Mouse (Mus musculus): ENCODE data around the gene Nedd8. TPM values are rescaled to one million over a fixed set of nuclear protein-coding genes. Genes with fewer than 3 reads are reported as not detected.

Gene Nedd8
- polyA plus RNA-seq, 1 experiment, result 245 TPM

GRCm38 (mm10) chr14:55697226-55697625, 25.3 kb upstream of the Nedd8 start:
- no peaks in the 10 kb centered on the region for H3K4me1 ChIP-seq (ENCODE audit: control insufficient read depth, insufficient read depth, insufficient read length, low read length)
- peak overlapping the region; percentile 45 for H3K4me3 ChIP-seq (ENCODE audit: insufficient read depth, low read depth, low read length)
- H3K27ac ChIP-seq (replicated peaks; ENCODE audit: low read depth, low read length), result peak overlapping the region; percentile 60; the same call in 1 of the 2 replicates

GRCm38 (mm10) chr14:55689433-55689832, 17.5 kb upstream of the Nedd8 start:
- Histone ChIP-seq H3K27ac (replicated peaks; ENCODE audit: low read depth, low read length) (no peak overlapping the region), H3K4me1 (ENCODE audit: control insufficient read depth, insufficient read depth, insufficient read length, low read length) (no peaks in the 10 kb centered on the region), H3K4me3 (ENCODE audit: insufficient read depth, low read depth, low read length) (no peak overlapping the region)

DNA sequence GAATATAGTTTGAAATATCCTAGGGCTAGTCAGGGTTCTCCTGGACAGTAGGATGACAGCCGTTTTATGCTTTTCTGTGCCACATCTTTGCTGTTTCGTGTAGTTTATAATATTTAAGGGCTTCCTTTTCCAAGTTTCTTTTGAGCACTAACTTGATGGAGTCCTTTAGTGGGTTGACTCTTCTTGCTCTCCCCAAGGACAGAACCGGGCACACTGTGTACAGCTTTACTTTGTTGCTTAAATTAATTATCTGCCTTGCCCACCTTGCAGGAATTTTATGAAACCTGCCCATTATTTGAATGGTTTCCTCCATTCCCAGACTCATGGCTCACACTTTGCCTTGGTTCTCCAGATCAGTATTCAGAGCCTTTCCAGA, 10.2 kb upstream of the Nedd8 start:
- Histone ChIP-seq H3K4me1 (ENCODE audit: control insufficient read depth, insufficient read depth, insufficient read length, low read length) (no peaks in the 10 kb centered on the region), H3K4me3 (ENCODE audit: insufficient read depth, low read depth, low read length) (peak overlapping the region; percentile 81), H3K27ac (replicated peaks; ENCODE audit: low read depth, low read length) (peak overlapping the region; percentile 6)

GRCm38 (mm10) chr14:55681160-55682117, 9.5 kb upstream of the Nedd8 start, which contains the start of gene Tinf2:
Tinf2 (minus strand) TSS chr14:55681820.
- Histone ChIP-seq H3K4me1 (ENCODE audit: control insufficient read depth, insufficient read depth, insufficient read length, low read length) (no peaks in the 10 kb centered on the region), H3K4me3 (ENCODE audit: insufficient read depth, low read depth, low read length) (peak within 1 kb of the TSS; percentile 81), H3K27ac (replicated peaks; ENCODE audit: low read depth, low read length) (peak within 1 kb of the TSS; percentile 76)

- Histone ChIP-seq H3K27ac (replicated peaks; ENCODE audit: low read depth, low read length) (no peak overlapping the region), H3K4me1 (ENCODE audit: control insufficient read depth, insufficient read depth, insufficient read length, low read length) (0 out of 2 replicates have a peak, but pooled peaks cover 2% of the 10 kb centered on the region), H3K4me3 (ENCODE audit: insufficient read depth, low read depth, low read length) (no peak overlapping the region)
These were observed 5.7 kb upstream of the Nedd8 start for GRCm38 (mm10) chr14:55677615-55678014.

DNA sequence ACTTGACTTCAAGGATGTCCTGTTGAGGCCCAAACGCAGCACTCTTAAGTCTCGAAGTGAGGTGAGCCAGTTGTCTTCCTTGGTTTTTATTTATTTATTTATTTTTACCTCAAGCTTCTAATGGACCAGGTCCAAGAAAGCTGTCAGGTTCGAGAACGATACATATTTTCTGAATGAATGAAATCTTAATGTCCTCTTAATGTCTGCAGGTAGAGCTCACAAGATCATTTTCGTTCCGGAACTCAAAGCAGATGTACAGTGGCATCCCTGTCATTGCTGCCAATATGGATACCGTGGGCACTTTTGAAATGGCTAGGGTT, 777 bp upstream of the Nedd8 start:
- H3K4me1 ChIP-seq (ENCODE audit: control insufficient read depth, insufficient read depth, insufficient read length, low read length), result peaks cover 4% of the 10 kb centered on the region; the same call in 1 of the 2 replicates
- 0 out of 2 replicates have a peak overlapping the region, but pooled peaks have one; percentile 44 for H3K27ac ChIP-seq (replicated peaks; ENCODE audit: low read depth, low read length)
- H3K4me3 ChIP-seq (ENCODE audit: insufficient read depth, low read depth, low read length), result peak overlapping the region; percentile 69

DNA sequence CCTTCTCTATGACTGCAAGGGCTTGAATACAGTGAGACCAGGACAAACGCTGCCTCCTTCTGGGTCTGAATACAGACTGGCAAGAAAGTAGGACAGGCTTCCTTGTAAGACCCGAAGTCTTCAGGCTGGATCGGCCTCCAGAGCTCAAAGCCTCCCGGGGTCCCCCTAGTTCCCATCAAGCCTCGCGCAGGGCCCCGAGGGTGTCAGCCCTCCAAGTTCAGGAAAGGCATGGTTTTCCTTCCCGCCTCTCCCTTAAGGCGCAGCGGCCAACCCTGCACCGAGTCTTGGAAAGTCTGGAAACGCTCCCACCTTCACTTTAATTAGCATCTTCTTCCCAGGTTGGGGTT, 465 bp downstream of the Nedd8 start:
- peak overlapping the region; percentile 99; the same call in 1 of the 2 replicates for H3K27ac ChIP-seq (replicated peaks; ENCODE audit: low read depth, low read length)
- H3K4me1 ChIP-seq (ENCODE audit: control insufficient read depth, insufficient read depth, insufficient read length, low read length), result peaks cover 4% of the 10 kb centered on the region; the same call in 1 of the 2 replicates

DNA sequence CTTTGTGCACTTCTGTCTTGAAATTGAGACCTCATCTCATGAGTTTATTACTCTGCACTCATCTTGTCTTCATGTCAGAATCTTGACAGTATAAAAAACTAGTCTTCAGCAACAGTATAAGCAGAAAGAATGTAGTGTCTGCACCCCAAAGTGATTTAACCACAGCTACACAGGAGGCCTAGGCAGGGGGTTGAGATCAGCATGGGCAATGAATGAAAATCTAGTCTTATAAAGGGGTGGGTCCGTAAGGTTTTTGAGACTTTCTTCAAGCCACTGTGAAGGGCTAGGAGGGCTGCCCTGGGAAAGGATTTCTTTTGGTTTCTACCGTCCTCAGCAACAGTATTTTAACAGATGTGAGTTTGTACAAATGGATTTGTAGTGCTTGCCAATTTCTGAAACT, 11.3 kb downstream of the Nedd8 start:
- no peak overlapping the region for H3K27ac ChIP-seq (replicated peaks; ENCODE audit: low read depth, low read length)
- 0 out of 2 replicates have a peak overlapping the region, but pooled peaks have one; percentile 94 for H3K4me3 ChIP-seq (ENCODE audit: insufficient read depth, low read depth, low read length)
- H3K4me1 ChIP-seq (ENCODE audit: control insufficient read depth, insufficient read depth, insufficient read length, low read length), result peaks cover 3% of the 10 kb centered on the region; the same call in 1 of the 2 replicates

More for the DNA sequence above, 465 bp downstream of the Nedd8 start:
- peak overlapping the region; percentile 92 for H3K4me3 ChIP-seq (ENCODE audit: insufficient read depth, low read depth, low read length)

GRCm38 (mm10) chr14:55659960-55660573, 11.9 kb downstream of the Nedd8 start, which contains the start of gene Mdp1:
Mdp1 (minus strand) TSS chr14:55660508.
- Histone ChIP-seq H3K27ac (replicated peaks; ENCODE audit: low read depth, low read length) (peak within 1 kb of the TSS; percentile 37), H3K4me1 (ENCODE audit: control insufficient read depth, insufficient read depth, insufficient read length, low read length) (peaks cover 3% of the 10 kb centered on the region; the same call in 1 of the 2 replicates), H3K4me3 (ENCODE audit: insufficient read depth, low read depth, low read length) (peak within 1 kb of the TSS; percentile 94)

GRCm38 (mm10) chr14:55658011-55658410, 13.9 kb downstream of the Nedd8 start:
- Histone ChIP-seq H3K4me1 (ENCODE audit: control insufficient read depth, insufficient read depth, insufficient read length, low read length) (peaks cover 3% of the 10 kb centered on the region; the same call in 1 of the 2 replicates), H3K27ac (replicated peaks; ENCODE audit: low read depth, low read length) (no peak overlapping the region), H3K4me3 (ENCODE audit: insufficient read depth, low read depth, low read length) (no peak overlapping the region)

GRCm38 (mm10) chr14:55656935-55657334, 15.0 kb downstream of the Nedd8 start:
- H3K4me1 ChIP-seq (ENCODE audit: control insufficient read depth, insufficient read depth, insufficient read length, low read length), result peaks cover 3% of the 10 kb centered on the region; the same call in 1 of the 2 replicates
- H3K4me3 ChIP-seq (ENCODE audit: insufficient read depth, low read depth, low read length), result no peak overlapping the region
- H3K27ac ChIP-seq (replicated peaks; ENCODE audit: low read depth, low read length), result no peak overlapping the region

- Histone ChIP-seq H3K4me3 (ENCODE audit: insufficient read depth, low read depth, low read length) (no peak overlapping the region), H3K27ac (replicated peaks; ENCODE audit: low read depth, low read length) (no peak overlapping the region), H3K4me1 (ENCODE audit: control insufficient read depth, insufficient read depth, insufficient read length, low read length) (no peaks in the 10 kb centered on the region)
These were observed 20.4 kb downstream of the Nedd8 start for GRCm38 (mm10) chr14:55651528-55651927.

GRCm38 (mm10) chr14:55649884-55650283, 22.0 kb downstream of the Nedd8 start, which contains the start of gene Tssk4:
Tssk4 (plus strand) TSS chr14:55650184.
- H3K4me1 ChIP-seq (ENCODE audit: control insufficient read depth, insufficient read depth, insufficient read length, low read length), result no peaks in the 10 kb centered on the region
- no peak within 1 kb of the TSS for H3K27ac ChIP-seq (replicated peaks; ENCODE audit: low read depth, low read length)
- H3K4me3 ChIP-seq (ENCODE audit: insufficient read depth, low read depth, low read length), result no peak within 1 kb of the TSS

GRCm38 (mm10) chr14:55644261-55644888, 27.5 kb downstream of the Nedd8 start:
- H3K4me3 ChIP-seq (ENCODE audit: insufficient read depth, low read depth, low read length), result peak overlapping the region; percentile 89
- H3K4me1 ChIP-seq (ENCODE audit: control insufficient read depth, insufficient read depth, insufficient read length, low read length), result peaks cover 10% of the 10 kb centered on the region
- H3K27ac ChIP-seq (replicated peaks; ENCODE audit: low read depth, low read length), result peak overlapping the region; percentile 53
